Mouse (Mus musculus) lung, postnatal 4 days (tissue): ENCODE results near the gene Cdc73.
A peak's percentile ranks its signal among the peaks of the same experiment; 100 is the strongest.
"Not testable (repeated sequence)": the region's sequence is repeated elsewhere in the genome, so short reads cannot be mapped to it uniquely, and the experiment has no call there.

Experiments
- DNase-seq, 2 experiments: peaks; one replicate each; pipeline ENCODE4 v3.0.0; 2021

The Cdc73 gene

DNA sequence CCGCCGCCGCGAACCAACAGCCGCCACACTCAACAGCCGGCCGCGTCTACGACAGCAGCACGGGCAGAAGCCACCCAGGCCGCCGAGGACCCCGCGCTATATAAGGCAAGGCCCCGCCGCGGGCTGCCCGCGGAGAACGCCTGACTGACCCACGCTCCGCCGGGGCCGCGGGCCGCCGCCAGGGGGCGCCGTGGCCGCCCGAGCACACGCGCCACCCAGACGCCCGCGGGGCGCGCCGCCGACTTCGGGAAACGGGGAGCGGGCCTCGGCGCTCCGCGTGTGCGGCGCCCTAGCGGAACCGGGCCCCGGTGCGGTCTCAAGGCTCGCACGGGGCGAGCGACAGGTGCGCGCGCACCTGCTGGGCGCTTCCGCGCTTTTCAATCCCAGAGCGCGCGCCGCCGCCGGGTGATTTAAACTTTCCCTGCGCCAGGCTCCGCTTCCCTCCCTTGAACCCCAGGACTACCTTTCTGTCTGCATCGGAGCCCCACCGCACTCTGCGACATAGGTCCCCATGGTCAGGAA is at the start of gene Cdc73:
Gene Cdc73 (minus strand): TSS at position 153 of the 522 bp plus-strand sequence.
- peak; percentile 94 to 96 for DNase-seq

DNA sequence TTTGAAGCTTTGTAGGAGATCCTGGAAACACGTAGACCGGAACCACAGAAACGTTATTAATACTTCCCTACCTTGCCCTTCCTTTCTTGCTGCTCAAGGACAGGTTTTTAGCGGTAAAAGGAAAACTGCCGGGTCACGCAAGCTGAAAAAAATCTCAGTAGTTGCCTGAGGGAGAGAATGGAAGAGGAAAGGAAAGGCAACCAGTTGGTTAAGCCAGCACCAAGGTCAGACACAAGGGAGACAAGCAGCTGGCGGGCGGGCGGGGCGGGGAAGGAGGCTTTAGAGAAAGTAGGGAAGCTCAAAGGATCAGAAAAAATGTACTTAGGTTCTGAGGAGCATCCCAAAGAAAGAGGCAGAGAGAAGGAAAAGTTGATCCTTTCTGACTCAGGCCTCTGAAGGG is 43.2 kb upstream of the Cdc73 start:
- DNase-seq, result no peak

DNA sequence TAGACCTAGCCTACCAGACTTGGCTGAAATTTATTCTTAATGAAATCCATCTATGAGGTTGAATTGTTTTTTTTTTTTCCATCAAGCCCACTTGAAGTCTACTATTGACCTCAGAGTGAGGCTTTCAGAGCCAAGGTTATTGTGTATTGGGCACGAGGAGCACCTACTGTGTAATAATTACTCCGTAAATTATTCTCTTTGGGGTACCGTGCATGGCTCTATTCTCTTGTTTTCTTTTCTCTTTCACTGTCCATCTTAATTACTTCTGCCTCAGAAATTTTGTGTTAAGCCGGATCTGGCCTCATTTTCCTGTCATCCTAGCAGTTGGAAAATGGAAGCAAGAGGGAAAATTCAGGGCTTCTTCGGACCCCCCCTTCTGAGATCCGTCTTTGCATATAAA is 39.5 kb upstream of the Cdc73 start:
- DNase-seq, result no peak

DNA sequence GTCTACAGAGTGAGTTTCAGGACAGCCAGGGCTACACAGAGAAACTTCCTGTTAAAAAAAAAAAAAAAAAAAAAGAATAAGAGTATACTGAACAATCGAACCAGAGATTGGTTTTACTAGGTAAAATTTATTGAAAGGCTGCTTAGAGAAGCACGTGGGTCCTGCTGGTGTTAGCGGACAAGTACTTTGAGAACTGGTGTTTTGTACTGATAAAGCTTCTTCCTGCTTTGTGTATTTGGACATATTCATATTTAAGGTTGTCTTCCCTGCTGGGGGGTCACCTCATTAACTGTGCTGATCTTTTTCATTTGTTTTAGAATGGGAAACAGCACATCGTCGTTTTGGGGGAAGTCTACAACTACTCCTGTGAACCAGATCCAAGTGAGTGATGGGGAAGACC is 38.6 kb upstream of the Cdc73 start:
- no peak for DNase-seq

DNA sequence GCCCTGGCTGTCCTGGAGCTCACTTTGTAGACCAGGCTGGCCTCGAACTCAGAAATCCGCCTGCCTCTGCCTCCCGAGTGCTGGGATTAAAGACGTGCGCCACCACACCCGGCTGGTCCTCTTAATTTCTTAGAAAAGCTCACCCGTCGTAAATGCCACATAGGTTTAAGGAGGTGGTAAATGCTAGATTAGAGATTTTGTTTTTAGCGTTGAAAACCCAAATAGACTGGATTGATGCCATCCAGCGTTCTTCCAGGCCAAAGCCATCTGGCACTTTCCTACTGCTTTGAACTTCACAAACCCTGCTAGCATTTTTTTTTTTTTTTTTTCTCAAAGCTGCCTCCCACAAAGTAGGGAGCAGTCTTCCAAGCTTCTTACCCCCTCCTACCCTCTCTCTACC is 37.9 kb upstream of the Cdc73 start:
- DNase-seq, result no peak

DNA sequence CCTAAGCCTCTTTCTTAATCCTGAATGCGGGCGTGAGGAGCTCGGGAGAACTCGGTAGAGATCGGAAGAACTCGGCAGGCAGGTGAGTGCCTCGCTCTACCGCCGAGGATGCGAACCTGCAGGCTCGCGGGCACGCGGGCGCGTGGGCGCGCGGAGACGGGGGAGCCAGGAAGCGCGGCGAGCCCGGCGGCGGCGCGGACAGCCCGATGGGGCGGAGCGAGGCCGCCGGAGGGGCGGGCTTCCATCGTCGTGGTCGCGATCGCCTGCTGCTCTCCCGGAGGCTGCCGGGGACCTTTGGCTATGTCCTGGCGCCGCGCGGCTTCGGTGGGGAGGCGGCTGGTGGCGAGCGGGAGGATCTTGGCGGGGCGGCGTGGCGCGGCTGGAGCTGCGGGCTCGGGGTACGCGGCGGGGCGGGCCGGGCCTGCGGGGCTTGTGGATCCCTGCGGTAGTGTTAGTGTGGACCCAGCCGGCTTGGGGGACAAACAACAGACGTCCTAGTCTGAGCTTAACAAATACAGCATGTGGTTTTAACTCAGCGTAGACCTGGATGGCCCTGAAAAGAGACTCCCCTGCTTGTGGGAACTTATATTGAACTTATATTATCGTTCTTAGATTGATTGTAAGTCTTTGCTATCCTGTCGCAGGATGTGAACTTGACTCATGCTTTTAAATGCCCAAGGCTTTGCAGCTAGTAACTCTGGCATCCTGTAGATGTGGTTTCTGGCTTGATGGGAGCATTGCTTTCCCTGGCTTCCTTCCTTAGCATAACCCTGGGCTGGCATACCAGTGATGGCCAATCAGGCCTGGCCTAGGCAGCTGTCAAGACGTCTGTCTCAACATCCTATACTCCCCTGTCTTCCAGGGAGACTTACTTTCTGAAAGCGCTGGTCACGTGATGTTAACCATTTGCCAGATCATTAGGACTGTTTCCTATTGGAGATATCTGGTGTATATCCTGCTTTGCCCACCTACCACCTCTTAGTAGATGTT is 37.0 kb upstream of the Cdc73 start:
- peak; percentile 91 to 93 for DNase-seq

DNA sequence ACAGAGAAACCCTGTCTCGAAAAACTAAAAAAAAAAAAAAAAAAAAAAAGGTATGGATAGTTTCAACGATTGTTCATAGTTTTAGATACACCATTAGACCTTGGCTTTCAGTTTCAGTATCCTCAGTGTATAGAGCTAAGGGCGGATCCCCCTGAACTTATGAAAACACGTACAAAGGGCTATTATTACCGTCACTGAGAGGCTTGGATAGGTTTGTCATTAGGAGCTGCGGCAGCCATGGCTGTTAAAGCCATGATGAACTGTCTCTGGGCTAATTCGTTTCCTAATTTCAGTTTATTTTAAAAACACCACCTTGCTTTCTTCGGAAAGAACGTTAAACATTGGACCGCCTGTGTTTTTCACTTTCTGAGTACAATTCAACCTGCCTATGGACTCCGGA is 36.1 kb upstream of the Cdc73 start:
- no peak for DNase-seq

DNA sequence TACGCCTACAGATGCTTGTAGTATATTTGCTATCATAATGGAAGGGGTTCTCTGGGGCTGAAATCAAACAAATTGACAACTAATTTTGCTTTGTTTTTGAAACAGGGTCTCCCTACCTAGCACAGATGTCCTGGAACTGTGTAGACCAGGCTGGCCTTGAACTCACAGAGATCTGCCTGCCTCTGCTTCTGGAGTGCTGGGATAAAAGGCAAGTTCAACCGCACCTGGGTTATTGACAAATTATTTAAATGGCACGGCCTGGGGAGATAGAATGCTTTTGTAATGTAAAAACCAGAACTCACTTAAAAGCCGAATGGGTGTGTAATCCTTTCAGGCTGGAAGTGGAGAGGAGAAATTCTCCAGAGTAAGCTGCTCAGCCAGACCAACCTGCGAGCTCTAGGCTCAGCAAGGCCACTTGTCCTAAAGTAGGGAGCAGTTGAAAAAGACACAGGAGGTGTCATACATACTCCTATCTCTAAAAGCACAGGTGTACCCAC is 31.3 kb upstream of the Cdc73 start:
- no peak for DNase-seq

DNA sequence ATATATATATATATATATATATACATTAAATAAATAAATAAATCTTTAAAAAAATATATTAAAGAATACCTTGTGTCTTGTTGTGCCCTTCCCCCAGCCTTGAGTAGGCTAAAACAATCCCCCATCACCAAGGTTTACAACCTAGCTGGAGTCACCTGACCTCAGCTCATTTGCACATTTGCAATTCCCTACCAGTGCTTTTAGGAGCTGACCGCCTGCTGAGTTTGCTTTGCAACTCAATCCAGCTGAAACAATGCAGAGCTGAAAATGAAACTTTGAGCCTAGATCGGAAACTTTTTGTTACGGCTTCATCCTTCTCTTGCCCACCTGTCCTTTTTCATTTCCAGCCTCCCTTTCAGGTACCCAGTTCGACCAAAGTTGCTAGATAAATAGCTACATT is 29.0 kb upstream of the Cdc73 start:
- DNase-seq, result no peak

DNA sequence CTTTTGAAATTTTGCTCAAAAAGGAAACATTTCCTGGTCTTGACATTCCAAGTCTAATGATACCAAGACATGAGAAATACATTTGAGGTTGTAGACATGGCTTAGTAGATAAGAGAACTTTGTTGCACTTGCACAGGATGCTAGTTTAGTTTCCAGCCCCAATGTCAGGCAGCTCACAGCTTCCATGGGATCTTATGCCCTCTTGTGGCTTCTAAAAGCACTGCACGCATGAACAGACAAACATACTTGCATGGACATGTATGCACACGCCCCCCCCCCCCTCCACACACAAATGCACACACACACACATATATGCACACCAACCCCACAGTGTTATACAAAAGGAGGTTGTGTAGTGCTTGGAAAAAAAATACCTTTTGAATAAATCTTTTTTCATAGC is 28.2 kb upstream of the Cdc73 start:
- DNase-seq, result peak in 1 of 2 experiments; percentile 30

DNA sequence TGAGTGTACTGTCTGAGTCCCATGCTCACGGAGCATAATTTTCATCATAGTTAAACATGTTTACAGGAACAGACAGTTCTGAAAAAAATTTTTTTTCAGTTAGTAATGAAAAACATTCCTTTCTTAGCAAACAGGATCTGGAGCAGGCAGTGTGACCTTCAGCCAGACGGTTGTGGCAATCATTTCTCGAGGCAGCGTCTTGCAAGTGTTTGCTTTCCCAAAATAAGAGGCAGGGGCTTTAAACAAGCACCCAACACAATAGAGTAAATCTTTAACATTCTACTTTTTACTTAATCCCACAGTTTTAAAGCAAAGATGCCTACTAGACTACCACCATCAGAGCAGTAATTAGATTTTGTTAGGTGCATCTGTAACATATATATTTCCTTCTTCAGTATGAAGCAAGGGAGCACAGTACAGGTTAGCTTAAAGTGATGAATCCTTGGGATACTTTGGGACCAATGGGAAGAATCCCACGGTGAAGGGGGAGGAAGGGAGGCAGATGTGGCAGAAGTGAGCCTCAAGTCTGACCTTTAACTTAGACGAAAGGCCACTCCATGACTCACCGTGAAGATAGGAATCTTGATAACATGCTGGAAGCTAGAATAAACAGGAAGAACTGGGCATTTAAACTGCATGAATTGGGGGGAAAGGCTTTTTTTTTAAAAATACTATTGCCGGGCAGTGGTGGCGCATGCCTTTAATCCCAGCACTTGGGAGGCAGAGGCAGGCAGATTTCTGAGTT is 25.2 kb upstream of the Cdc73 start:
- no peak for DNase-seq

DNA sequence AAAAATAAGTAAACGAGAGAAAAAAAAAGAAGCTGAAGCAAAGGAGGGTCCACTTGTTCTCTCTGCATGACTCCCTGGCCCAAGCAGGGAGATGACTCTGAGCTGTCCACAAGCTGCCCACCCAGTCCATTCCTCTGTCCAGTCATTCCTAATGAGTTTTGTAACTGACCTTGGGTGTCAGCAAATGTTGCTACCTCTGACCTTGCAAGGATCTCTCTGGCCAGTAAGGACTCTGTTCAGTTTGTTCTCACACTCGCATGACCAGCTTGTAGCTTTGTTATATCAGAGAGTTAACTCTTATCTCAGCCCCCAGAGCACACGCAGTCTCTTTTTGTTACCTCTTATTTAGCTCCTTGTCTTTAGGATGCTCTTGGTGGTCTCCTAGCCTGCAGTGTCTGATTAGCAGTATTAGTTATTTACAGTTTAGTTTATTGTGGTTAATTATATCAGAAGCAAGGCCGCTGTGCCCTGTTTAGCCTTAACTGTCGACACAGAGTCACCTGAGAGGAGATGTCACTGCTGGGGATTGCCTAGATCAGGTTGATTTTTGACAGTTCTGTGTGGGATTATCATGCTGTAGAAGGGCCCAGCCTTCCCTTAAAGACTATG is 21.9 kb upstream of the Cdc73 start:
- no peak for DNase-seq

DNA sequence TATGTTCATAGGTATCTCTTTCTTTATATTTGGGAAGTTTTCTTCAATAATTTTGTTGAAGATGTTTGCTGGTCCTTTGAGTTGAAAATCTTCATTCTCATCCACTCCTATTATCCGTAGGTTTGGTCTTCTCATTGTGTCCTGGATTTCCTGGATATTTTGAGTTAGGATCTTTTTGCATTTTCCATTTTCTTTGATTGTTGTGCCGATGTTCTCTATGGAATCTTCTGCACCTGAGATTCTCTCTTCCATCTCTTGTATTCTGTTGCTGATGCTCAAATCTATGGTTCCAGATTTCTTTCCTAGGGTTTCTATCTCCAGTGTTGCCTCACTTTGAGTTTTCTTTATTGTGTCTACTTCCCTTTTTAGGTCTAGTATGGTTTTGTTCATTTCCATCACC is 13.3 kb upstream of the Cdc73 start, which contains the start of gene Glrx2:
Gene Glrx2 (plus strand): TSS at position 301 of the 400 bp plus-strand sequence.
- not testable (repeated sequence) for DNase-seq

DNA sequence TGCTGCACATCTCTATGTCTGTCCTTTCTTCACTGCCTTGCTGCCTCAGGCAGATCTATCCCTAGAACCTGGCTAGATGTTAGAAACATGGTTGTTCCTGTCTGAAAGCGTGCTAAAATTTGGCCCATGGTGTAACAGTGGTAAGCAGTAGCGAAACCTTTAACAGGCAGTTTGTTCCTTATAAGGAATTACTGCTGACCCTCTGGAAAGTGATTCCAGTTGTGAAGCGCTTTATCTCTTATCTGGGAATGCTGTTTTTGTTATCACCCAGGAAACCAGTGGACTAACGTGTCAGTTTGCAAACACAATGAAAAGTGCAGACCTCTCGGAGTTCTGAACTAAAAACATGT is 7.9 kb upstream of the Cdc73 start:
- no peak for DNase-seq

DNA sequence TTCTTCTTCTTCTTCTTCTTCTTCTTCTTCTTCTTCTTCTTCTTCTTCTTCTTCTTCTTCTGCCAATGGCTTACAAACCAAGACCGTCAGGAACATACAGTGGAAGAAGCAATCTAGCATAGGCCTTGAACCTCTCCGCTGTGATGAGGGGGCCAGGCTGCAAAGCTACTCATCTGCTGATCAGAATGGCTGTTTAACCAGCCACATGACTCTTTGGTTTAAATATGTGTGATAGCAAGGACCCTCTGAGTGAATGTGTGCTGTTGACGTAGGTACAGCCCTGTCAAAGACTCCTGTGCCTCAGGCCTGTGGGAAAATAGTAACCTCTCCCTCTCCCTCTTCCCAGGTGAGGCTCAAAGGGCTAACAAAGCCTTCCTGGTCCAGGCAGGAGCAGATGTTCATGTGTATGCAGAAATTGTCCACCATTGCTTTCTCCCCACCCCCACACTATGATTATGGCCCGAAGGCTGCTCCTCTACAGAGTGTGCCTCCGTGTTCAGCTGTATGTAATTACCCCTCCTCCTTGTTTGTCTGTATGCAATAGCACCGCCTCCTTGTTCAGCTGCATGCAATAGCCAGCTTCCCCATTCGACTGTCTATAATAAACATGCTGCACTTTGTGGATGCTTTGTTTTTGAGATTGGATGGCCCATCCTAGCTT is 7.4 kb upstream of the Cdc73 start:
- peak in 1 of 2 experiments; percentile 12 for DNase-seq

DNA sequence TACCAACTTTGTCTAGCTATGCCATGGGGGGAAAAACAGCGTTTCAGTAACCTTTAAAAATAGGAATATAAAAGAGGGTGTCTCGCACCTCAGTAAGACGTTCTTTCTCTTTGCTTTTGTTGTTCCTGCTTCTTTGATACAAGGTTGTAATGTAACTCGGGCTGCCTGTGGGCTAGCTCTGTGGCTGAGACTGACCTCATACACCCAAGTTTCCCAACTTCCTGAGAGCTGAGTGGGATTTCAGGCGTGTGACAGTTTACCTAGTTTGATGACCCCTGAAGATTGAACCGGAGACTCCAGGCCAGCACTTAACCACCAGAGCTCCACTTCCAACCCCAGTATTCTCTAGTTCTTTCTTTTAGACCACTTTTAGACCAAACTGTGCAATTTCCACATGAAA is 5.7 kb upstream of the Cdc73 start:
- DNase-seq, result no peak

DNA sequence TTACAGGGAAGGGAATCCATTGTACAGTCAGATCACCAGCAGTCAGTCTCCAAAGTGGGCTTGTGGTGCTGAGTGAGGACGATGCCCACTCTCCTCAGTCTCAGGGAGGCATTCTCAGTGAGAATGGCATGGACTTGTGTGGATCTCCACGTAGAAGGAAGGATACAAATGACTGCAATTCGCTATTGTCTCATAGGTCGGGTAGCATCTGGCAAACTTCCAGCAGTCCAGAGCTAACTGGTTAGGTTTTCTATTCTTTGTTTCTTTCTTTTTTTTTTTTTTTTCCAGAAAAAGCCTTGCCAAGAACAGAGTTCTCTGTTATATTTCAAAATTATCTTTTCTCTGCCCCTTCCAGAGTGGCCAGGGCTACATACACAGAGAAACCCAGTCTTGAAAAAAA is 4.3 kb upstream of the Cdc73 start:
- peak in 1 of 2 experiments; percentile 5 for DNase-seq

DNA sequence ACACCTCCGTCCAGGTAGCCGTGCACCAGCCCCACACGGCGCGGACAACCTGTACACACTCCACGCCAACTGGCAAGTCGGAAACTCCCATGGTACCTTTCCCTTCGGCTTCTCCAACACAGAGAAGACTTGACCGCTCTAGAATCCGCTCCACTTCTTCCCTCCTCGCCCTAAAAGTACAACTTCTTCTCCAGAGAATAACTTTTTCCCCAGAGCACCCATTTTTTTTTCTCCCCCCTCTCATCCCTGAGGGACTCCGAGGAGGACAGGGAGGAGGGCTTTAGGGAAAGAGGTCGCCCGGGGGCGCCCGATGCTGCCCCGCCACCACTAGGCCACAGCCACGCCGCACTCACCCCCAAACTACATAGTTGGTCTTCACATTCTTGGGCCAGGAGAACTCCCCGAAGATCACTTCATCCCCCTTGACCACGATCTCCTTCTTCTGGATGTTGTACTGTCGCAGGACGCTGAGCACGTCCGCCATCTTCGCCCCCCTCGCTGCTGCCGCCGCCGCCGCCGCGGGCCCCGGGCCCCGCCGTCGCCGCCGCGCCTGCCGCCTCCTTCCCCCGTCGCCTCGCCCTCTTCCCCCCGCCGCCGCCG is 452 bp downstream of the Cdc73 start:
- DNase-seq, result peak in 1 of 2 experiments; percentile 25

DNA sequence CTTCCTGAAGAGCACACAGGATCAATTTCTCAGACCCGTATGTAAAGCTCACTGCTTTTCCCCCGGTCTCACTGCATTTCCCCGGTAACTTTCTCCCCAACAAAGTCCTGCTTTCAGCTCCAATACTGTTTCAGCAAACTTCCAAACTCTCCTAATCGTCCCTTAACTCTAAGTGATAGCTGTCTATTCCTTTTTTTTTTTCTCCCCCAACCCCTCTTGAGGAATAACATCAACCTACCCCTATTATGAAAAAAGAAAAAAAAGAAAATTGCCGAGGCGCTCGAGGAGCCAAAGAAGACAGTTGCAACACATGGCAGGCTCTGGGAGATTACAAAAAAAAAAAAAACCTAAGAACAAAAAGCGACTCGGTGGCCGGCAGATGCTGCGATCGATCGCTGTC is 957 bp downstream of the Cdc73 start:
- no peak for DNase-seq

DNA sequence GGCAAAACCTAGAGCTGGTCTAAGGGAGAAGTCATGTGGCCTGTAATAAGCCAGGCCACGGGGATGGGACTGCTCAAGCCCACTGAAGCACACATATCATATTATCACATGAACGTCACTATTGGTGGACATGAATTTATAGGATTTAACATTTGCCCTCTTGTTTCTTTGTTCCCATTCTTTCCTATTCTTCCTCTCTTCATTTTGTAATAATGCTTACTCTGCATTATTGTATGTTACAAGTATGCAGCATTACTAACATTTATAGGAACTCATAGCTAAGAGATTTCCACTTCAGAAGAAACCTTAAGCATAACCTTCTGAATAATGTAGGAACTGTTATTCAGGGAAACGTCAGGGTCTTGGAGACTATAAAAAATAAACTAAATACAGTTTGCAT is 17.8 kb downstream of the Cdc73 start:
- no peak for DNase-seq

DNA sequence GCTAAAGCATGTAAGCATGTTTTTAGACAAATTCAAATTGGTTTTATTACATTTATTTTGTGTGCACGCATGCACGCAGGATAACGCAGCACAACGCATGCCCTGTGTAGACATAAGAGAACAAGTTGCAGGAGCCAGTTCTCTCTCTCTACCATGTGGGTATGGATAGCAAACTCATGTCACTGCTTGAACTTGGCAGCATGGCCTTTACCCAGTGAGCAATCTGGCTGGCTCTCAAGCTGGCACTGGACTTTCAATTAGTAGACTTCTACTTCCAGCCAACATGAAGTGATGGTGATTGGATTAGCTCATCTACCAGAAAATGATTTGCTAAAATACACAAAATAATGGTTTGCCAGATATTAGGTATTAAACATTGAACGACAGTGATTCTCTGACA is 21.6 kb downstream of the Cdc73 start:
- DNase-seq, result no peak

DNA sequence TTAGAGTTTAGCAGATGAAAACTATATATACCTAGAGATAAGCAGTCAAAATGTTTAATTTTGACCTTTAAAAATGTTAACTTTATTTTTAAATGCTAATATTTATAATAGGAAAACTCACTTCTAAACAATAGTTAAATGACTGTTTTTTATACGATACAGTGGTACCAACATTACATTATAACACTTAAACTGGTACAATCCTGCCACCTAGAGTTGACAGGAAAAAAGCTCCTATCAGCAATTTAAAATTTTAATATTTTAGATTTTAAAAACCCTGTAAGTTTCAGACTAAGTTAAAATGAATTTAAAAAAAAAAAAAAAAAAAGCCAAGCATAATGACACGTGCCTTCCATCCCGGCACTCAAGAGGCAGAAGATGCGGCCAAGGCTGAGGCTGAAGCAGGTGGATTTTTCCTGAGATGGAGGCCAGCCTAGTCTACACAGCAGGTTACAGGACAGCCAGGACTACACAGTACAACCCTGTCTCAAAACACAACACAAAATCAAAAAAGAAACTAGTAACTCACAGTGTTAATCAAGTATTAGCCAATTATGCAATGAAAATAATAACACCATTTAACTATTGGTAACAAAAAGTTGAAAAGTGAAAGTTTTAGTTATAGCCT is 26.8 kb downstream of the Cdc73 start:
- no peak for DNase-seq
